Mouse (Mus musculus) CH12.LX (cell line): ENCODE measurements around the gene Cipc. TPM values are rescaled to one million over a fixed set of nuclear protein-coding genes. Genes with fewer than 3 reads are reported as not detected.

ENCODE experiments used
- DNase-seq: peaks from one replicate; pipeline ENCODE4 v3.0.0-alpha.2; 2013; ENCODE audit errors: extremely low read depth
- H3K27ac ChIP-seq: 2 replicates; pipeline ENCODE4 v1.5.1; 2012; ENCODE audit warnings: low read depth, mild to moderate bottlenecking, control low read depth, moderate library complexity; ENCODE audit not compliant: insufficient read depth
- H3K27me3 ChIP-seq: replicated peaks from 2 replicates; pipeline ENCODE3; 2012; ENCODE audit warnings: inconsistent platforms
- H3K36me3 ChIP-seq, 2 experiments: replicated peaks in 1 of 2; 2 replicates each; pipeline versions ENCODE3 to v1.6.1; 2012; ENCODE audit warnings: inconsistent platforms in 1 of 2, low read length in 1 of 2, mild to moderate bottlenecking in 1 of 2, mixed read lengths in 1 of 2, moderate library complexity in 1 of 2; ENCODE audit not compliant: control insufficient read depth in 1 of 2, insufficient read depth in 1 of 2
- H3K4me1 ChIP-seq, 2 experiments: 2 replicates each; pipeline ENCODE4 v1.6.1; 2012; ENCODE audit warnings: inconsistent platforms in 1 of 2, moderate library complexity in 1 of 2; ENCODE audit not compliant: insufficient read depth in 2 of 2, control insufficient read depth in 1 of 2
- H3K4me2 ChIP-seq: 2 replicates; pipeline ENCODE4 v1.6.1; 2012; ENCODE audit warnings: low read depth, mild to moderate bottlenecking, control low read depth; ENCODE audit not compliant: poor library complexity, insufficient read depth, severe bottlenecking
- H3K4me3 ChIP-seq, 3 experiments: fragments of 150-350 bp in 1 of 3; sonication (generic) in 1 of 3; replicated peaks in 1 of 3; 2 replicates each; pipeline versions ENCODE3 to v1.5.1; 2011 to 2012; ENCODE audit warnings: low read depth in 2 of 3, low read length in 2 of 3, mild to moderate bottlenecking in 2 of 3, moderate library complexity in 2 of 3, control low read depth in 1 of 3, improper control_type of control experiment in 1 of 3, inconsistent platforms in 1 of 3, mixed read lengths in 1 of 3; ENCODE audit not compliant: poor library complexity in 1 of 3
- H3K79me2 ChIP-seq: replicated peaks from 2 replicates; pipeline ENCODE4 v1.6.1; 2012; ENCODE audit warnings: mild to moderate bottlenecking, moderate library complexity; ENCODE audit not compliant: control insufficient read depth, poor library complexity, insufficient read depth, severe bottlenecking; ENCODE audit errors: extremely low read depth
- H3K9ac ChIP-seq: 2 replicates; pipeline ENCODE4 v1.6.1; 2012; ENCODE audit warnings: low read depth, mild to moderate bottlenecking, control low read depth, moderate library complexity; ENCODE audit not compliant: insufficient read depth
- H3K9me3 ChIP-seq: replicated peaks from 2 replicates; pipeline ENCODE3; 2012; ENCODE audit warnings: low read length, inconsistent platforms, mixed read lengths
- CTCF ChIP-seq, 2 experiments: IDR thresholded peaks in 1 of 2; conservative IDR thresholded peaks in 1 of 2; 2 replicates each; pipeline ENCODE4 v1.5.1; 2011 to 2012; ENCODE audit warnings: low read depth in 2 of 2, low read length in 2 of 2, improper control_type of control experiment in 1 of 2, inconsistent platforms in 1 of 2, mild to moderate bottlenecking in 1 of 2, moderate library complexity in 1 of 2
- EP300 ChIP-seq: IDR thresholded peaks from 2 replicates; pipeline ENCODE4 v1.6.1; 2011; ENCODE audit warnings: low read length, improper control_type of control experiment
- ETS1 ChIP-seq: conservative IDR thresholded peaks from 2 replicates; pipeline ENCODE4 v1.6.1; 2012; ENCODE audit warnings: low read depth, mild to moderate bottlenecking, inconsistent platforms, low read length, improper control_type of control experiment, moderate library complexity
- JUN ChIP-seq: IDR thresholded peaks from 2 replicates; pipeline ENCODE4 v1.6.1; 2011; ENCODE audit warnings: low read depth, mild to moderate bottlenecking, low read length, improper control_type of control experiment, moderate library complexity; ENCODE audit not compliant: insufficient read depth
- JUND ChIP-seq: conservative IDR thresholded peaks from 2 replicates; pipeline ENCODE4 v1.6.1; 2011; ENCODE audit warnings: low read depth, low read length, improper control_type of control experiment
- MAFK ChIP-seq: IDR thresholded peaks from 2 replicates; pipeline ENCODE4 v1.6.1; 2011; ENCODE audit warnings: low read length, improper control_type of control experiment; ENCODE audit not compliant: insufficient replicate concordance
- MAX ChIP-seq: IDR thresholded peaks from 2 replicates; pipeline ENCODE4 v1.6.1; 2011; ENCODE audit warnings: low read length, improper control_type of control experiment
- MEF2A ChIP-seq: IDR thresholded peaks from 2 replicates; pipeline ENCODE4 v1.6.1; 2014; ENCODE audit warnings: low read depth, mild to moderate bottlenecking, inconsistent platforms, low read length, improper control_type of control experiment, borderline replicate concordance
- MYC ChIP-seq: IDR thresholded peaks from 2 replicates; pipeline ENCODE4 v1.6.1; 2011; ENCODE audit warnings: low read depth, mild to moderate bottlenecking, improper control_type of control experiment, low read length
- PAX5 ChIP-seq: IDR thresholded peaks from 2 replicates; pipeline ENCODE4 v1.6.1; 2012; ENCODE audit warnings: low read length, inconsistent platforms, mixed read lengths
- POLR2A ChIP-seq: IDR thresholded peaks from 2 replicates; pipeline ENCODE4 v1.6.1; 2011; ENCODE audit warnings: low read depth, mild to moderate bottlenecking, improper control_type of control experiment, low read length
- RCOR1 ChIP-seq: conservative IDR thresholded peaks from 2 replicates; pipeline ENCODE4 v1.6.1; 2012; ENCODE audit warnings: low read depth, mild to moderate bottlenecking, inconsistent platforms, low read length, improper control_type of control experiment
- SMC3 ChIP-seq: IDR thresholded peaks from 2 replicates; pipeline ENCODE4 v1.6.1; 2011; ENCODE audit warnings: low read depth, low read length, improper control_type of control experiment
- TBP ChIP-seq: conservative IDR thresholded peaks from 2 replicates; pipeline ENCODE4 v1.6.1; 2011; ENCODE audit warnings: low read depth, low read length, improper control_type of control experiment
- UBTF ChIP-seq: IDR thresholded peaks from 2 replicates; pipeline ENCODE4 v1.6.1; 2012; ENCODE audit warnings: low read depth, mild to moderate bottlenecking, inconsistent platforms, low read length, improper control_type of control experiment, moderate library complexity
- USF1 ChIP-seq: IDR thresholded peaks from 2 replicates; pipeline ENCODE4 v1.6.1; 2014; ENCODE audit warnings: low read depth, mild to moderate bottlenecking, inconsistent platforms, low read length, improper control_type of control experiment
- USF2 ChIP-seq: conservative IDR thresholded peaks from 2 replicates; pipeline ENCODE4 v1.6.1; 2011; ENCODE audit warnings: low read depth, low read length, improper control_type of control experiment
- ZC3H11A ChIP-seq: IDR thresholded peaks from 2 replicates; pipeline ENCODE4 v1.6.1; 2012; ENCODE audit warnings: low read depth, mild to moderate bottlenecking, inconsistent platforms, low read length, improper control_type of control experiment
- ZMIZ1 ChIP-seq: IDR thresholded peaks from 2 replicates; pipeline ENCODE4 v1.6.1; 2012; ENCODE audit warnings: low read depth, mild to moderate bottlenecking, inconsistent platforms, low read length, improper control_type of control experiment
- ZNF384 ChIP-seq: IDR thresholded peaks from 2 replicates; pipeline ENCODE4 v1.6.1; 2012; ENCODE audit warnings: low read depth, low read length, improper control_type of control experiment, inconsistent platforms
- dilution Hi-C: fragments of 300-500 bp; cut with MboI; formaldehyde crosslinking; loops from 2 replicates; pipeline ENCODE4 v1.14.3; 2020; ENCODE audit warnings: low sequenced_read_pairs; ENCODE audit not compliant: extremely low pct_unique_long_range_greater_than_20kb, extremely low pct_ligation_motif_present
- in situ Hi-C: fragments of 300-500 bp; cut with MboI; formaldehyde crosslinking; loops from 3 replicates; pipeline ENCODE4 v1.14.3; 2019; ENCODE audit warnings: low sequenced_read_pairs, low pct_ligation_motif_present, low pct_unique_long_range_greater_than_20kb, mixed read lengths
- polyA plus RNA-seq: library from polyadenylated mRNA; unstranded; fragments of >175 nt; gene quantifications from 2 replicates; pipeline ENCODE4 v1.2.1, GENCODE M21; 2012; ENCODE audit warnings: low read depth; ENCODE audit not compliant: insufficient read length
- total RNA-seq, 2 experiments: library from RNA; depleted of rRNA; stranded (reverse); fragments of 300-350 nt in 1 of 2; fragments of >200 nt in 1 of 2; gene quantifications; 2 replicates each; pipeline ENCODE4 v1.2.3; 2012 to 2014

Cipc gene
- total and polyA plus RNA-seq, 3 experiments = 15.7 to 20.5 (median 18.7) TPM

DNA sequence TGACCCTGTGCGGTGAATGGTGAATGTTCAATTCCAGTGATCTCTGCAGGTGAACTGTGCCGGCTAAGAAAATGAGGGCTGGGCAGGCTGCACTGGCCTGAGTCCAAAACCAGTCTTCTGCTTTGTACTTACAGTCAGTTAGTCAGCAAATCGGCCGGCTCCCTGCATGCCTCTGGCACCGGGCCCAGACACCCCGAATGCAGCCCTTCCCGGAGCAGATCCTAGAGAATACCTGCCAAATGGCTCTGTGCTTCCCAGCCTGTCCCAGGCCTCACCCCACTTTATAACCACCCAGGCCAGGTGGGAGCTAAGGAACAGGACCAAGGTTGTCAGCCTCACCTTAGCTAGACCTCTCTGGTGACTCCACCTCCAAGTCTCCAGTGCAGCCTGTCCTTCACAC, 26.4 kb downstream of the Cipc start:
- no peak overlapping the region for H3K4me2 ChIP-seq
- in situ Hi-C loops = loop anchor here (5.0 kb wide), 1 partner anchor 201 kb away; no protein-coding TSS in a partner anchor
- dilution Hi-C loops = no loop called here
- TF ChIP-seq ZMIZ1 (no peak), CTCF (conservative IDR thresholded peaks at IDR 0.05 in 1 of 2, IDR thresholded peaks at IDR 0.05 in 1 of 2; ENCODE audit: low read depth in 2 of 2, low read length in 2 of 2) (no peak), MAFK (no peak), TBP (no peak), ZC3H11A (no peak), POLR2A (no peak), SMC3 (no peak), USF1 (no peak), ETS1 (no peak), MYC (no peak), JUND (no peak), ZNF384 (no peak)
- H3K79me2 ChIP-seq = no peaks in the 10 kb centered on the region
- peaks cover 0 to 8% of the 10 kb centered on the region in 2 experiments; a peak in 2 of 4 replicates for H3K4me1 ChIP-seq
- H3K9me3 ChIP-seq = no peaks in the 10 kb centered on the region
- peaks cover 8% of the 10 kb centered on the region for H3K27me3 ChIP-seq
- no peak overlapping the region for H3K4me3 ChIP-seq
- no peak for DNase-seq
- H3K36me3 ChIP-seq = no peaks in the 10 kb centered on the region
- no peak overlapping the region for H3K9ac ChIP-seq
- H3K27ac ChIP-seq = no peak overlapping the region

DNA sequence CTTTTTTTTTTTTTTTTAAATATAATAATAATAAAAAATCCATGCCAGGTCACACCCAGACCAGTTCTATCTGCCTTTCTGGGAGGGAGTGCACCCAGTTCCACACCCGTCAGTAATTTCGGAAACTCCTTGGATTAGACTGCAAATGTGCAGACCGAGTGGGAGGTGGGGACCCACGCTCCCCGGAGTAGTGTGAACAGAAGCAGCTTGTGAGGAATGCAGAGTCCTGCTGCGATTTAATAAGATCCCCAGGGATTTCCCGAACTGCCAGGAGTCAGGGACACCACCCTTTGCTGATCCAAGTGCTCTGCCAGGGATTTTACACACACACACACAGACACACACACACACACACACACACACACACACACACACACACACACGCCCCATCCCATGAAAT, 26.9 kb downstream of the Cipc start:
- dilution Hi-C loops = no loop called here
- Histone ChIP-seq H3K4me3 (no peak overlapping the region), H3K36me3 (no peaks in the 10 kb centered on the region), H3K27me3 (peaks cover 12% of the 10 kb centered on the region), H3K4me1 (peaks cover 0 to 8% of the 10 kb centered on the region in 2 experiments; a peak in 2 of 4 replicates), H3K27ac (no peak overlapping the region), H3K79me2 (no peaks in the 10 kb centered on the region), H3K4me2 (no peak overlapping the region), H3K9me3 (no peaks in the 10 kb centered on the region), H3K9ac (no peak overlapping the region)
- TF ChIP-seq USF2 = no peak
- TF ChIP-seq PAX5 = no peak
- TF ChIP-seq ETS1 = no peak
- no peak for TF ChIP-seq JUN
- TF ChIP-seq RCOR1 = no peak
- no peak for TF ChIP-seq EP300
- TF ChIP-seq MEF2A = no peak
- no peak for TF ChIP-seq ZC3H11A
- no peak for TF ChIP-seq UBTF
- no peak for TF ChIP-seq SMC3
- no peak for TF ChIP-seq MAX
- in situ Hi-C loops = loop anchor here (5.0 kb wide), 1 partner anchor 201 kb away; no protein-coding TSS in a partner anchor
- no peak for DNase-seq
